Mouse (Mus musculus): ENCODE results near the gene Ptprh. TPM values are rescaled to one million over a fixed set of nuclear protein-coding genes. Genes with fewer than 3 reads are reported as not detected.

The Ptprh gene
- polyA plus RNA-seq, 1 experiment from 2014 or later, result not detected

GRCm38 (mm10) chr7:4557167-4557560, 46.7 kb downstream of the Ptprh start:
- no peak overlapping the region for H3K27ac ChIP-seq (ENCODE audit: low read depth, low read length)
- no peaks in the 10 kb centered on the region for H3K27me3 ChIP-seq (ENCODE audit: control insufficient read depth, insufficient read depth, low read length)
- no peaks in the 10 kb centered on the region for H3K9me3 ChIP-seq (ENCODE audit: control insufficient read depth, low read length)
- 72% methylated on average over 6 of the region's 6 CpGs for WGBS
- no peak overlapping the region for H3K4me3 ChIP-seq (ENCODE audit: low read depth, low read length)
- no peak overlapping the region for H3K9ac ChIP-seq (ENCODE audit: low read length)
- H3K4me2 ChIP-seq, result no peak overlapping the region
- 0 out of 2 replicates have a peak, but pooled peaks cover 2% of the 10 kb centered on the region for H3K4me1 ChIP-seq (ENCODE audit: control insufficient read depth, insufficient read depth, low read length)
- no peaks in the 10 kb centered on the region for H3K36me3 ChIP-seq (ENCODE audit: control insufficient read depth, insufficient read depth, low read length)
- ATAC-seq (ENCODE audit: low FRiP score) (peak; percentile 51; the same call in 1 of the 2 replicates), DNase-seq (ENCODE audit: low spot score, missing footprints) (no peak)

- no peak overlapping the region for H3K4me3 ChIP-seq (ENCODE audit: low read depth, low read length)
- no peaks in the 10 kb centered on the region for H3K9me3 ChIP-seq (ENCODE audit: control insufficient read depth, low read length)
- H3K4me2 ChIP-seq, result no peak overlapping the region
- ATAC-seq (ENCODE audit: low FRiP score), result peak; percentile 91
- no peak overlapping the region for H3K9ac ChIP-seq (ENCODE audit: low read length)
- H3K4me1 ChIP-seq (ENCODE audit: control insufficient read depth, insufficient read depth, low read length), result 0 out of 2 replicates have a peak, but pooled peaks cover 2% of the 10 kb centered on the region
- no peaks in the 10 kb centered on the region for H3K36me3 ChIP-seq (ENCODE audit: control insufficient read depth, insufficient read depth, low read length)
- no peaks in the 10 kb centered on the region for H3K27me3 ChIP-seq (ENCODE audit: control insufficient read depth, insufficient read depth, low read length)
- no peak overlapping the region for H3K27ac ChIP-seq (ENCODE audit: low read depth, low read length)
- peak; percentile 97 for DNase-seq (ENCODE audit: low spot score, missing footprints)
- WGBS, result 22% methylated on average over 15 of the region's 15 CpGs
Measured at GRCm38 (mm10) chr7:4556256-4557166, 47.3 kb downstream of the Ptprh start.

GRCm38 (mm10) chr7:4547221-4547641, 56.6 kb downstream of the Ptprh start, which contains the start of gene Syt5:
Gene Syt5, minus strand, starts transcription at chr7:4547541.
- Histone ChIP-seq H3K27ac (ENCODE audit: low read depth, low read length) (peak within 1 kb of the TSS; percentile 42), H3K27me3 (ENCODE audit: control insufficient read depth, insufficient read depth, low read length) (no peaks in the 10 kb centered on the region), H3K4me1 (ENCODE audit: control insufficient read depth, insufficient read depth, low read length) (peaks cover 8% of the 10 kb centered on the region), H3K36me3 (ENCODE audit: control insufficient read depth, insufficient read depth, low read length) (no peaks in the 10 kb centered on the region), H3K9me3 (ENCODE audit: control insufficient read depth, low read length) (no peaks in the 10 kb centered on the region), H3K4me2 (peak within 1 kb of the TSS; percentile 75), H3K9ac (ENCODE audit: low read length) (peak within 1 kb of the TSS; percentile 51), H3K4me3 (ENCODE audit: low read depth, low read length) (peak within 1 kb of the TSS; percentile 45)
- peak; percentile 68 for ATAC-seq (ENCODE audit: low FRiP score)
- 11% methylated on average over 33 of the region's 33 CpGs for WGBS
- peak; percentile 89 for DNase-seq (ENCODE audit: low spot score, missing footprints)

- DNase-seq (ENCODE audit: low spot score, missing footprints) (peak; percentile 99), ATAC-seq (ENCODE audit: low FRiP score) (peak; percentile 93)
- WGBS, result 2% methylated on average over 26 of the region's 26 CpGs
- H3K4me3 ChIP-seq (ENCODE audit: low read depth, low read length), result peak overlapping the region; percentile 45
- H3K36me3 ChIP-seq (ENCODE audit: control insufficient read depth, insufficient read depth, low read length), result no peaks in the 10 kb centered on the region
- peaks cover 8% of the 10 kb centered on the region for H3K4me1 ChIP-seq (ENCODE audit: control insufficient read depth, insufficient read depth, low read length)
- H3K27me3 ChIP-seq (ENCODE audit: control insufficient read depth, insufficient read depth, low read length), result no peaks in the 10 kb centered on the region
- H3K9ac ChIP-seq (ENCODE audit: low read length), result peak overlapping the region; percentile 51
- peak overlapping the region; percentile 75 for H3K4me2 ChIP-seq
- H3K9me3 ChIP-seq (ENCODE audit: control insufficient read depth, low read length), result no peaks in the 10 kb centered on the region
- H3K27ac ChIP-seq (ENCODE audit: low read depth, low read length), result peak overlapping the region; percentile 42
Measured at GRCm38 (mm10) chr7:4546591-4547131, 57.2 kb downstream of the Ptprh start.

- WGBS, result 77% methylated on average over 15 of the region's 15 CpGs
- Histone ChIP-seq H3K27me3 (ENCODE audit: control insufficient read depth, insufficient read depth, low read length) (no peaks in the 10 kb centered on the region), H3K4me1 (ENCODE audit: control insufficient read depth, insufficient read depth, low read length) (peaks cover 8% of the 10 kb centered on the region), H3K9me3 (ENCODE audit: control insufficient read depth, low read length) (no peaks in the 10 kb centered on the region), H3K36me3 (ENCODE audit: control insufficient read depth, insufficient read depth, low read length) (no peaks in the 10 kb centered on the region), H3K9ac (ENCODE audit: low read length) (peak overlapping the region; percentile 51; the same call in 1 of the 2 replicates), H3K27ac (ENCODE audit: low read depth, low read length) (peak overlapping the region; percentile 42; the same call in 1 of the 2 replicates), H3K4me3 (ENCODE audit: low read depth, low read length) (peak overlapping the region; percentile 45), H3K4me2 (peak overlapping the region; percentile 75)
- ATAC-seq (ENCODE audit: low FRiP score), result peak; percentile 49
- DNase-seq (ENCODE audit: low spot score, missing footprints), result no peak
Measured at GRCm38 (mm10) chr7:4546050-4546449, 57.8 kb downstream of the Ptprh start.

GRCm38 (mm10) chr7:4542013-4542412, 61.8 kb downstream of the Ptprh start:
- H3K36me3 ChIP-seq (ENCODE audit: control insufficient read depth, insufficient read depth, low read length), result no peaks in the 10 kb centered on the region
- no peak overlapping the region for H3K27ac ChIP-seq (ENCODE audit: low read depth, low read length)
- 29% methylated on average over 17 of the region's 17 CpGs for WGBS
- ATAC-seq (ENCODE audit: low FRiP score) (no peak), DNase-seq (ENCODE audit: low spot score, missing footprints) (no peak)
- H3K4me1 ChIP-seq (ENCODE audit: control insufficient read depth, insufficient read depth, low read length), result peaks cover 8% of the 10 kb centered on the region
- no peak overlapping the region for H3K9ac ChIP-seq (ENCODE audit: low read length)
- H3K4me3 ChIP-seq (ENCODE audit: low read depth, low read length), result no peak overlapping the region
- no peaks in the 10 kb centered on the region for H3K9me3 ChIP-seq (ENCODE audit: control insufficient read depth, low read length)
- H3K4me2 ChIP-seq, result no peak overlapping the region
- no peaks in the 10 kb centered on the region for H3K27me3 ChIP-seq (ENCODE audit: control insufficient read depth, insufficient read depth, low read length)

GRCm38 (mm10) chr7:4541344-4541743, 62.5 kb downstream of the Ptprh start:
- H3K9ac ChIP-seq (ENCODE audit: low read length), result no peak overlapping the region
- DNase-seq (ENCODE audit: low spot score, missing footprints) (no peak), ATAC-seq (ENCODE audit: low FRiP score) (no peak)
- H3K4me1 ChIP-seq (ENCODE audit: control insufficient read depth, insufficient read depth, low read length), result peaks cover 7% of the 10 kb centered on the region
- H3K4me2 ChIP-seq, result no peak overlapping the region
- no peaks in the 10 kb centered on the region for H3K9me3 ChIP-seq (ENCODE audit: control insufficient read depth, low read length)
- H3K27me3 ChIP-seq (ENCODE audit: control insufficient read depth, insufficient read depth, low read length), result no peaks in the 10 kb centered on the region
- no peak overlapping the region for H3K4me3 ChIP-seq (ENCODE audit: low read depth, low read length)
- no peaks in the 10 kb centered on the region for H3K36me3 ChIP-seq (ENCODE audit: control insufficient read depth, insufficient read depth, low read length)
- 66% methylated on average over 5 of the region's 5 CpGs for WGBS
- no peak overlapping the region for H3K27ac ChIP-seq (ENCODE audit: low read depth, low read length)

GRCm38 (mm10) chr7:4539019-4539418, 64.8 kb downstream of the Ptprh start:
- Histone ChIP-seq H3K4me3 (ENCODE audit: low read depth, low read length) (no peak overlapping the region), H3K9me3 (ENCODE audit: control insufficient read depth, low read length) (no peaks in the 10 kb centered on the region), H3K4me1 (ENCODE audit: control insufficient read depth, insufficient read depth, low read length) (no peaks in the 10 kb centered on the region), H3K36me3 (ENCODE audit: control insufficient read depth, insufficient read depth, low read length) (no peaks in the 10 kb centered on the region), H3K27ac (ENCODE audit: low read depth, low read length) (no peak overlapping the region), H3K9ac (ENCODE audit: low read length) (no peak overlapping the region), H3K27me3 (ENCODE audit: control insufficient read depth, insufficient read depth, low read length) (no peaks in the 10 kb centered on the region), H3K4me2 (no peak overlapping the region)
- ATAC-seq (ENCODE audit: low FRiP score), result no peak
- no peak for DNase-seq (ENCODE audit: low spot score, missing footprints)
- 74% methylated on average over 2 of the region's 2 CpGs for WGBS

GRCm38 (mm10) chr7:4537181-4537580, 66.7 kb downstream of the Ptprh start:
- Histone ChIP-seq H3K4me2 (no peak overlapping the region), H3K9ac (ENCODE audit: low read length) (no peak overlapping the region), H3K27me3 (ENCODE audit: control insufficient read depth, insufficient read depth, low read length) (no peaks in the 10 kb centered on the region), H3K9me3 (ENCODE audit: control insufficient read depth, low read length) (no peaks in the 10 kb centered on the region), H3K27ac (ENCODE audit: low read depth, low read length) (no peak overlapping the region), H3K4me3 (ENCODE audit: low read depth, low read length) (no peak overlapping the region), H3K4me1 (ENCODE audit: control insufficient read depth, insufficient read depth, low read length) (0 out of 2 replicates have a peak, but pooled peaks cover under 1% of the 10 kb centered on the region), H3K36me3 (ENCODE audit: control insufficient read depth, insufficient read depth, low read length) (no peaks in the 10 kb centered on the region)
- DNase-seq (ENCODE audit: low spot score, missing footprints), result peak; percentile 54
- ATAC-seq (ENCODE audit: low FRiP score), result no peak
- 61% methylated on average over 4 of the region's 4 CpGs for WGBS
